Mouse (Mus musculus): ENCODE measurements around the gene Mef2d.

DNA sequence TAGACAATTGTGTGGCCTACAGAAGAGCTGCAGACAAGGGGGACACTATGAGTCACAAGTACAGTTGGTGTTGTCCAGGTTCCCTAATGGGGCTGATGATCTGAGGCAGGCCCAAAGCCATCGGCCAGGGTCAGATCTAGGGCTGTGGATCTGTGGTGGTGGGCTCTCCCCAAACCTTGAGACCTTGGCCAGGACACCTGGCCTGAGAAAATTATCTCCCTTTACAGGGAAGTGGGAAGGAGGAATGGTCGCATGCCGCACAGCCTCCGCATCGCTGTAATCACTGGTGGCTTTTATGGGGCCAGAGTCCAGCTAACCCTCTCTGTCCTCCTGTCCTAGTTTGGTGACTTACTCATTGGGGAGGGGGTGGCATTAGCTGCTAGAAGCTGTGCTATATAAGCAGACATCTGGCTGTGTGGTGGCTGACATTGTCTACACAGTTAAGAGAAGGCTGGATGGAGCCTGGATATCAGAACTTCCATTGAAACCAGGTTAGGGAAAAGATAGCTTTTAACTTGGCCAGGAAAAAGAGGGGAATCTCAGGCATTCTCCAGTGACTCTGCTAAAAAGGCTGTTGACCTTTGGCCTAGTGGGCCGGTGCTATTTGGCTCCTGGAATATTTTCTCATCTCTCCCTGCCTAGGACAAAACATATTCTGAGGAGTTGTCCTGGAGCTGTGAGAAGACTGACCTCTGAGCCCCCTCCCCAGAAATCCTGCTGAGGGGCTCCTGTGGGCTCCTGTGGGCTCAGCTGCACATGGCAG lies 2.7 kb downstream of the Mef2d start:
- TF ChIP-seq CTCF (IDR thresholded peaks at IDR 0.05; ENCODE audit: extremely low read depth, insufficient read depth, insufficient read length, insufficient replicate concordance): no peak
- no peak for TF ChIP-seq POLR2A (IDR thresholded peaks at IDR 0.05; ENCODE audit: low read depth, low read length)

Measured in spleen, adult 2 months (tissue).